Mouse (Mus musculus) liver, embryonic 16.5 days (tissue): ENCODE measurements around the gene Kcnt2. TPM values are rescaled to one million over a fixed set of nuclear protein-coding genes. Genes with fewer than 3 reads are reported as not detected.

Source experiments
- ATAC-seq: fragments of 200-750 bp; cut with Nextera tagmentation; 2 replicates; pipeline ENCODE4 v1.8.0; 2017; ENCODE audit warnings: low read depth, mild to moderate bottlenecking, moderate number of reproducible peaks, moderate library complexity
- H3K27ac ChIP-seq: fragments of 300-500 bp; sonication (generic); 2 replicates; pipeline ENCODE4 v1.5.1; 2014; ENCODE audit warnings: mild to moderate bottlenecking, low read length
- H3K27me3 ChIP-seq: fragments of 300-500 bp; sonication (generic); 2 replicates; pipeline ENCODE4 v1.6.1; 2014; ENCODE audit warnings: low read depth, low read length, mixed read lengths; ENCODE audit not compliant: control insufficient read depth, insufficient read depth
- H3K36me3 ChIP-seq: fragments of 300-500 bp; sonication (generic); 2 replicates; pipeline ENCODE4 v1.6.1; 2014; ENCODE audit warnings: mild to moderate bottlenecking; ENCODE audit not compliant: control insufficient read depth, insufficient read depth
- H3K4me1 ChIP-seq: fragments of 300-500 bp; sonication (generic); 2 replicates; pipeline ENCODE4 v1.6.1; 2014; ENCODE audit warnings: low read depth, low read length, mixed read lengths; ENCODE audit not compliant: control insufficient read depth
- H3K4me2 ChIP-seq: fragments of 300-500 bp; sonication (generic); 2 replicates; pipeline ENCODE4 v1.6.1; 2014; ENCODE audit warnings: low read depth, low read length, mixed read lengths
- H3K4me3 ChIP-seq: fragments of 300-500 bp; sonication (generic); 2 replicates; pipeline ENCODE4 v1.5.1; 2014; ENCODE audit warnings: low read depth, mild to moderate bottlenecking, low read length
- H3K9ac ChIP-seq: fragments of 300-500 bp; sonication (generic); 2 replicates; pipeline ENCODE4 v1.6.1; 2014; ENCODE audit warnings: low read depth, low read length
- H3K9me3 ChIP-seq: fragments of 300-500 bp; sonication (generic); replicated peaks from 2 replicates; pipeline ENCODE4 v1.6.1; 2016; ENCODE audit warnings: low read length; ENCODE audit not compliant: control insufficient read depth
- WGBS: fragments of 180-500 bp; shearing (Covaris S2); extraction: QIAGEN DNeasy Blood & Tissue Kit; methylation state at CpG from one replicate; pipeline ENCODE4 v1.1.7; 2014; ENCODE audit not compliant: insufficient replicate concordance; 5-methylcytosine and 5-hydroxymethylcytosine counted together
- polyA plus RNA-seq: library from polyadenylated mRNA; unstranded; fragments of >200 nt; fragmentation: Nextera tagmentation; extraction: Ambion mirVana; gene quantifications from 2 replicates; pipeline ENCODE4 v1.2.1, GENCODE M21; 2015

The Kcnt2 gene
- polyA plus RNA-seq, 1 experiment from 2014 or later, result 0.07 TPM

GRCm38 (mm10) chr1:140608765-140609297 is 362.9 kb downstream of the Kcnt2 start:
- no peak overlapping the region for H3K9ac ChIP-seq
- H3K4me1 ChIP-seq, result no peaks in the 10 kb centered on the region
- H3K27ac ChIP-seq, result no peak overlapping the region
- no peaks in the 10 kb centered on the region for H3K27me3 ChIP-seq
- WGBS, result 65% methylated on average over 4 of the region's 4 CpGs
- H3K4me2 ChIP-seq, result no peak overlapping the region
- ATAC-seq, result no peak
- no peaks in the 10 kb centered on the region for H3K9me3 ChIP-seq
- no peak overlapping the region for H3K4me3 ChIP-seq
- H3K36me3 ChIP-seq, result no peaks in the 10 kb centered on the region

- no peaks in the 10 kb centered on the region for H3K9me3 ChIP-seq
- no peaks in the 10 kb centered on the region for H3K36me3 ChIP-seq
- no peaks in the 10 kb centered on the region for H3K4me1 ChIP-seq
- no peak overlapping the region for H3K9ac ChIP-seq
- 57% methylated on average over 1 of the region's 1 CpGs for WGBS
- H3K27ac ChIP-seq, result no peak overlapping the region
- H3K4me3 ChIP-seq, result no peak overlapping the region
- no peaks in the 10 kb centered on the region for H3K27me3 ChIP-seq
- H3K4me2 ChIP-seq, result no peak overlapping the region
- ATAC-seq, result no peak
Observed at GRCm38 (mm10) chr1:140613101-140613500, 367.1 kb downstream of the Kcnt2 start.

DNA sequence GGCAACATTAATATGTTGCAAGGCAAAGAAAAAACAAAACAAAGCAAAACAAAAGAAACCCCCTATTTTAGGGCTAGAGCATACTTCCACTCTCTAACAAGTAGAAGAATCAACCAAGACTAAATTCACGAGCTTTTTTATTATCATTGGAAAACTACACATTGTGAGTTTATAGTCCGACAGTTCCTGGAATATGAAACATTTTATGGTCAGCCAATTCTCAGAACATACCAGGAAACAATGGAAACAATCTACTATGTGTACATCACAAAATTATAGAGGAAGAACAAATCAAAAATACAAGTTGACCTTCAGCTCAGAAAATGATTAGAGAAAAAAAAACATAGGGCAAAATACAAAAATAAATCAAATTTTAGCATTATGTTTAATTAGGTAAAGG is 368.9 kb downstream of the Kcnt2 start:
- Histone ChIP-seq H3K36me3 (no peaks in the 10 kb centered on the region), H3K9ac (no peak overlapping the region), H3K27ac (no peak overlapping the region), H3K4me3 (no peak overlapping the region), H3K4me2 (no peak overlapping the region), H3K9me3 (no peaks in the 10 kb centered on the region), H3K27me3 (no peaks in the 10 kb centered on the region), H3K4me1 (no peaks in the 10 kb centered on the region)
- ATAC-seq, result no peak
- 59% methylated on average over 2 of the region's 2 CpGs for WGBS

DNA sequence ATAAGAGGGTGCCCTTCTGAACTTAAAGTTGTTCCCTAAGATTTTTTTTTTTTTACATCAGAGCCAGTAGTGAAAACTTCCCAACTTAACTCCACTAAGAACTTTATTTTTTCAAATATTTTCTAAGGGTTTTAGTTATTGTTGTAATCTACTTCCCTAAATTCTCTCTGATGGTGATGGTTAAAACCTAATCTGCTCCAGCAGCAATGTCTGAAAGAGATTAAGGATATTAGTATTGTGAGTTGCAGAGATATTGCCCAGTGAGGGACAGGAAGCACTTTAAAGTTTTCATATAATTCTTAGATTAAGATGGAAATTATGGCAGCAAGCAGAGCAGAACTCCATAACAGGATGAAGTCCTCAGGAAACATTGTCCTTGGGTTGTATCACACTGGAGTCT is 372.2 kb downstream of the Kcnt2 start:
- Histone ChIP-seq H3K9ac (no peak overlapping the region), H3K9me3 (no peaks in the 10 kb centered on the region), H3K4me2 (no peak overlapping the region), H3K4me1 (no peaks in the 10 kb centered on the region), H3K27ac (no peak overlapping the region), H3K4me3 (no peak overlapping the region), H3K36me3 (no peaks in the 10 kb centered on the region), H3K27me3 (no peaks in the 10 kb centered on the region)
- no peak for ATAC-seq

GRCm38 (mm10) chr1:140624918-140625317 is 379.0 kb downstream of the Kcnt2 start:
- Histone ChIP-seq H3K4me3 (no peak overlapping the region), H3K4me2 (no peak overlapping the region)

DNA sequence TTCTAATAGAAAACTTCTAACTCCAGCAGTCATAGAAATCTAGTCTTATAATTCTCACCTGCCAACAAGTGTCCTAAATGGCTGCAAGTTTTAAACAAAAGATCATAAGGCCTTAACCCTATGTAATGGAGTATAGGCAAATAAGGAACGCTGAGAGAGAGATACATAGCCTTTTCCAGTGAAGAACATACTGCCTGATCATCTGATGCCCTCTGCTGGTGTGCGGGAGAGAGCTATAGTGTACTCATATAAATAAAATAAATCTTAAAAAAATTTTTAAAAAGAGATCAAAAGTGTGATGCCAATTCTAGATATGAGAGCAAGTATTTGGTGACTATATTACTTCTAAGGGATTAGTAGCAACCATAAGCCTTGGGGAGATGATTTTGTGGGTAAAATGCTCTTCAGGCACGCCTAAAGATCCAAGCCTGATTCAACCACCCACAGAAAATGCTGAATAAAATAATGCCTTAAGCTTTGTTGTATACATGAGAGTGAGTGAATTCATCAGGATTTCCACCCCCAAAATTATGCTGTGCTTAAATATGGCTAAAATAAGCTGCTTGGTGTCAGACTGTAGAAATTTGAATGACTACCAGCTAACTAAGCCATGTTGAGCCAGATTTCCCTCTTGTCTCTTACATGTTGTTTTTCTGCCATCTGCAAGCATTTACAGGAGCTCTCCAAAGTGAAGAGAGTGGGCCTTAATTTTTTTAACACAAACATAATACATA is 413.8 kb downstream of the Kcnt2 start:
- Histone ChIP-seq H3K9me3 (no peaks in the 10 kb centered on the region), H3K27me3 (no peaks in the 10 kb centered on the region), H3K4me2 (no peak overlapping the region), H3K9ac (no peak overlapping the region), H3K27ac (no peak overlapping the region), H3K36me3 (no peaks in the 10 kb centered on the region), H3K4me1 (no peaks in the 10 kb centered on the region), H3K4me3 (no peak overlapping the region)
- 38% methylated on average over 3 of the region's 3 CpGs for WGBS
- no peak for ATAC-seq

More at GRCm38 (mm10) chr1:140624918-140625317, 379.0 kb downstream of the Kcnt2 start:
- Histone ChIP-seq H3K27ac (no peak overlapping the region), H3K27me3 (no peaks in the 10 kb centered on the region), H3K9me3 (no peaks in the 10 kb centered on the region), H3K9ac (no peak overlapping the region), H3K4me1 (no peaks in the 10 kb centered on the region), H3K36me3 (no peaks in the 10 kb centered on the region)
- no peak for ATAC-seq

DNA sequence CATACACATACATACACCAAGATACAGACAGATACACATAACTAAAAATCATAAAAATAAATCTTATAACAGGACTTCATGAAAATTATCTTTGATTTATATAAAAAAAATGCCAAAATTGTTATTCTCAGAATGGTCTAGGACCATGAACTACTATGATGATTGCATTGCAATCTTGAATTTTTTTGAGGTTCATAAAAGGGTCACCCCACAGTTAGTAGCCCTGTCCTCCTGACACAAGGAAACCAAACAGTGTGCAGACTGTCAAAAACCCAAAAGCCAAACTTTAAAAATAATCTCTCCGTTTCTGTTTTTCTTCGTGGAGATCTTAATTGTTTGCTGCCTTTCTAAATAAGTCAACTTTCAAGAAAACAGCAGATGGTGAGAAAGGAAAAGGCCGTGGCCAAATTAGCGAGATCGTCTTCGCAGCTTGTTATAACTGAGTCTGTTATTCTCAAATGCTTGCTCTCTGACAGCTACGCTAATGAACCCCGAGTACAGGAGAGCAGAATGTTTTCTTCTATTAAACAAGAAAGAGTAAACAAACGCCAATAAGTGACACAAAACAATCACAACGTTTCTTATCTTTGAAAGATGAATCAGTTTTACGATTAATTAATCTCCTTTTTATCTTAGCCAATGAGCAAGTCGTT is 414.9 kb downstream of the Kcnt2 start:
- Histone ChIP-seq H3K36me3 (no peaks in the 10 kb centered on the region), H3K4me2 (no peak overlapping the region), H3K9ac (no peak overlapping the region), H3K4me3 (no peak overlapping the region), H3K9me3 (no peaks in the 10 kb centered on the region), H3K27ac (no peak overlapping the region), H3K27me3 (no peaks in the 10 kb centered on the region), H3K4me1 (no peaks in the 10 kb centered on the region)
- ATAC-seq, result no peak
- 44% methylated on average over 12 of the region's 12 CpGs for WGBS

GRCm38 (mm10) chr1:140661404-140661787 is 415.4 kb downstream of the Kcnt2 start:
- Histone ChIP-seq H3K4me3 (no peak overlapping the region), H3K36me3 (no peaks in the 10 kb centered on the region)

More at GRCm38 (mm10) chr1:140661404-140661787, 415.4 kb downstream of the Kcnt2 start:
- Histone ChIP-seq H3K27ac (no peak overlapping the region), H3K27me3 (no peaks in the 10 kb centered on the region), H3K4me1 (no peaks in the 10 kb centered on the region), H3K4me2 (no peak overlapping the region), H3K9me3 (no peaks in the 10 kb centered on the region), H3K9ac (no peak overlapping the region)
- ATAC-seq, result no peak
- WGBS, result 29% methylated on average over 3 of the region's 3 CpGs
